Mouse (Mus musculus): ENCODE data around the gene Kif4. TPM values are rescaled to one million over a fixed set of nuclear protein-coding genes. Genes with fewer than 3 reads are reported as not detected.

Gene Kif4
- polyA plus RNA-seq, 1 experiment = 0.92 TPM

DNA sequence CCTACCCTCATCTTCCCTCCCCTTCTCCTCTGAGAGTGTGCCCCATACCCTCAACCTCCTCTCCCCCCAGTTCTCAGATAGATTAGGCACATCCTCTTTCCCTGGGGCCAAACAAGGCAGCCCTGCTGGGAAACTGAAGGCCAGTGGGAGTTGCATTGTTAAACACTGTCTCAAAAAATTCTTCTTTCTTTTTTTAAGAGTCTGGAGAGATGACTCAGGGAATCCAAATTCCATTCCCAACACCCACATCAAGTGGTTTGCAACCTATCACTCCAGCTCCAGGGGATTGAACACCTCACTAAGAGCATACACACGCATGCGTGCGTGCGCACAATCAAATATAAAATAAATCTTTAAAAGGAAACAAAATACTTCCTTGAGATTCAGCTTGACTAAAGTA lies 71.2 kb downstream of the Kif4 start:
- no peak for TF ChIP-seq TAL1 (IDR thresholded peaks at IDR 0.05; ENCODE audit: low read length)
- no peak for TF ChIP-seq GATA1 (IDR thresholded peaks at IDR 0.05; ENCODE audit: low read length)
- no peaks in the 10 kb centered on the region for H3K27me3 ChIP-seq (ENCODE audit: control insufficient read depth)
- H3K36me3 ChIP-seq (ENCODE audit: control insufficient read depth) = peaks cover 91% of the 10 kb centered on the region
- no peaks in the 10 kb centered on the region for H3K4me1 ChIP-seq (ENCODE audit: control insufficient read depth)
- no peaks in the 10 kb centered on the region for H3K9me3 ChIP-seq (ENCODE audit: control insufficient read depth, low read length)
- H3K4me3 ChIP-seq (replicated peaks) = no peak overlapping the region

DNA sequence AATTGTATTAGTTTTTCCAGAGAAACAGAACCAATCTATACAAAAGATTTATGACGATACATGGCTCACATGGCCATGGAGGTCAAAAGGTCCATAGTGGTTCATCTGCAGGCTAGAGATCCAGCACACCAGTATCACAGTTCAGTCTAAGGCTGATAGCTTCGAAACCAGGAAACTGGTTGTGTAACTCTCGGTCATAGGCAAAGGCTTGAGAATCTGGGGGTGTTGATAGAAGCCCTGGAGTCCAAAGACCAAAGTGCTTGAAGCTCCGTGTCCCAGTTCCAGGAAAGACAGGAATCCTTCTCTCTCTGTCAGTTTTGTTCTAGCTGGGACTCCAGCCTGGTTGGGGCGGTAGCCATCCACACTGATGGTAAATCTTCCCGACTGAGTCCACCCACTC lies 82.5 kb downstream of the Kif4 start:
- H3K36me3 ChIP-seq (ENCODE audit: control insufficient read depth) = peaks cover 92% of the 10 kb centered on the region

DNA sequence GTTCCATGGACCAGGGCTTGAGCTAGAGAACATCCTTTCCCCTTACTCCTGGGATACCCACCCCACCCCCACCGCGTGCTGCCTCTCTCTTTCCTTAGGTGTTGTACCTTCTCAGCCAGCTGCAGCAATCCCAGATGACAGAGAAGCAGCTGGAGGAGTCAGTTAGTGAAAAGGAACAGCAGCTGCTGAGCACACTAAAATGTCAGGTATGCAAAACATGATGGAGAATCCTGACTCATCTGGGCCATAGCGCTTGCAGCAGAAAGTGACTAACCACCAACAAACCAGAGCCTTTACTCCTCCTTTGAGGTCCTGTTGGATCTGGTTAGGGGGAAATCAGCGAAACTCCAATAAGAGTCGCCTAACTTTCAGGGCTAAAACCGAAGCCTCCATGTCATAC lies 90.6 kb downstream of the Kif4 start:
- Histone ChIP-seq H3K36me3 (ENCODE audit: control insufficient read depth) (peaks cover 98% of the 10 kb centered on the region), H3K4me3 (replicated peaks) (no peak overlapping the region), H3K9me3 (ENCODE audit: control insufficient read depth, low read length) (no peaks in the 10 kb centered on the region), H3K27me3 (ENCODE audit: control insufficient read depth) (no peaks in the 10 kb centered on the region), H3K4me1 (ENCODE audit: control insufficient read depth) (no peaks in the 10 kb centered on the region)
- TF ChIP-seq TAL1 (IDR thresholded peaks at IDR 0.05; ENCODE audit: low read length) (no peak), GATA1 (IDR thresholded peaks at IDR 0.05; ENCODE audit: low read length) (no peak)

More for the DNA sequence above, 82.5 kb downstream of the Kif4 start:
- no peak overlapping the region for H3K4me3 ChIP-seq (replicated peaks)
- H3K4me1 ChIP-seq (ENCODE audit: control insufficient read depth) = no peaks in the 10 kb centered on the region
- no peaks in the 10 kb centered on the region for H3K9me3 ChIP-seq (ENCODE audit: control insufficient read depth, low read length)
- no peak for TF ChIP-seq GATA1 (IDR thresholded peaks at IDR 0.05; ENCODE audit: low read length)
- no peak for TF ChIP-seq TAL1 (IDR thresholded peaks at IDR 0.05; ENCODE audit: low read length)
- no peaks in the 10 kb centered on the region for H3K27me3 ChIP-seq (ENCODE audit: control insufficient read depth)

DNA sequence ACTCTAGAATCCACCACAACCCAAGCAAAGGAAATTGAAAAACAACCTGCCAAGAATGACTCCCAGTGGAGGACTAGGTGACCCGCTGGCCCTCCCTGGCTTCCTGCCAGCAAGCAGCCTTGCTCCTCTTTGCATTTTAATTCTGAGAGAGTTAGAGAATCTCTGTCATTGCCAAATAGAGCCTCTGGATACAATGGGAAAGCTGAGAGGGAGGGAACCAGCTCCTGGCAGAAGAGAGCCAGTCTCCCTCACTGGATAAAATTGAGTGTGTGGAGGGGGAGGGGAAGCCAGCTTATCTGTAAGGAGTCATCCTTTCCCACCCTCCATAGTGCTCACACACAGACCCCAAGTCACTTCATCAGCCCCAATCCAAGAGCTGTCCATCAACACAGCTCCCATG lies 103.4 kb downstream of the Kif4 start:
- no peak overlapping the region for H3K4me3 ChIP-seq (replicated peaks)
- H3K36me3 ChIP-seq (ENCODE audit: control insufficient read depth) = peaks cover 40% of the 10 kb centered on the region
- H3K4me1 ChIP-seq (ENCODE audit: control insufficient read depth) = no peaks in the 10 kb centered on the region
- H3K9me3 ChIP-seq (ENCODE audit: control insufficient read depth, low read length) = no peaks in the 10 kb centered on the region
- H3K27me3 ChIP-seq (ENCODE audit: control insufficient read depth) = peaks cover 25% of the 10 kb centered on the region
- TF ChIP-seq TAL1 (IDR thresholded peaks at IDR 0.05; ENCODE audit: low read length) (no peak), GATA1 (IDR thresholded peaks at IDR 0.05; ENCODE audit: low read length) (no peak)

DNA sequence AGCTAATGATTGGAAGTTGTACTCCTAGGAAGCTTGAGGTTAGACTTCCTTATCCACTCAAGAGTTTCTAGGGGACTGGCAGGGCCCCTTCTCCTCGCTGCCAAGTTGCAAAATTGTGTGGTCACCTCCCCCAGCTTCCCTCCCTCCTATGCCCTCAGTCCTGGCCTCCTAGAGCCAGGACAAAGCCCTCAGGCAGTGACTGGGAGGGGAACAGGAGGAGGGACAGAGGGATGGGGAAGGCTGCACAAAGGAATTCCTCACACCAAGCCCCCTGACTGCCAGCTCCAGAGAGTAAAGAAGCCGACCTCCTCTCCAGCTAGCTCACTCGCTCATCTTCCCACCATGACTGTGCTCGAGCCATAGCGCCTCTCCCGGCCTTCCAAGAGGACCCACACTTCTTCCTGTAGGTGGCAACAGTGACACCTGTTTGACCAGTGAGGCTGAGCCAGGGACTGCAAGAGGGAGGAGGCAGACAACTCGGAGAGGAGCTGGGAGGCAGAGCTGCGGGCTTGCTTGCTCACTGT lies 104.2 kb downstream of the Kif4 start, which contains the start of gene Gdpd2:
Gdpd2 (plus strand) TSS at position 209 of the 524 bp plus-strand sequence.
- H3K27me3 ChIP-seq (ENCODE audit: control insufficient read depth) = peaks cover 25% of the 10 kb centered on the region
- TF ChIP-seq TAL1 (IDR thresholded peaks at IDR 0.05; ENCODE audit: low read length) (no peak), GATA1 (IDR thresholded peaks at IDR 0.05; ENCODE audit: low read length) (no peak)
- H3K36me3 ChIP-seq (ENCODE audit: control insufficient read depth) = peaks cover 33% of the 10 kb centered on the region
- no peaks in the 10 kb centered on the region for H3K9me3 ChIP-seq (ENCODE audit: control insufficient read depth, low read length)
- no peak within 1 kb of the TSS for H3K4me3 ChIP-seq (replicated peaks)
- H3K4me1 ChIP-seq (ENCODE audit: control insufficient read depth) = no peaks in the 10 kb centered on the region

DNA sequence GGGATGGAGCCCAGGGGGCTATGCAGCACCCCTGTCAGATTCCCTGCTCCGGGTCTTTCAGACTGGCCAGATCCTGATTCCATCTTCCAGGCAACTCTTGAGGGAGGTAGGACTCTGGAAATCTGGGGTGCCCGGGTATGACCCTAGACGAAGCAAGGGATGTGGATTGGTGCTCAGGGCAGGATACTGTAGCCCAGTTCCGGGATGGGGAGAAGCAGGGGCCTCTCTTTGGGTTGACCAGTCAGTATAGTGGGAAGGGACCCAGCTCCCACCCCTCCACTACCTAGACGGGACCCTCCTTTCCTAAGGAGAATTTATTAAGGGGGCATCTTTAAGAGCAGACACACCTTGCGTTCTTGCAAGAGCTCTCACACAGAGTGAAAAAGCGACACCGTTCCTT lies 104.7 kb downstream of the Kif4 start:
- TF ChIP-seq TAL1 (IDR thresholded peaks at IDR 0.05; ENCODE audit: low read length) (no peak), GATA1 (IDR thresholded peaks at IDR 0.05; ENCODE audit: low read length) (no peak)
- Histone ChIP-seq H3K36me3 (ENCODE audit: control insufficient read depth) (peaks cover 28% of the 10 kb centered on the region), H3K9me3 (ENCODE audit: control insufficient read depth, low read length) (no peaks in the 10 kb centered on the region), H3K27me3 (ENCODE audit: control insufficient read depth) (peaks cover 25% of the 10 kb centered on the region), H3K4me3 (replicated peaks) (no peak overlapping the region), H3K4me1 (ENCODE audit: control insufficient read depth) (no peaks in the 10 kb centered on the region)

DNA sequence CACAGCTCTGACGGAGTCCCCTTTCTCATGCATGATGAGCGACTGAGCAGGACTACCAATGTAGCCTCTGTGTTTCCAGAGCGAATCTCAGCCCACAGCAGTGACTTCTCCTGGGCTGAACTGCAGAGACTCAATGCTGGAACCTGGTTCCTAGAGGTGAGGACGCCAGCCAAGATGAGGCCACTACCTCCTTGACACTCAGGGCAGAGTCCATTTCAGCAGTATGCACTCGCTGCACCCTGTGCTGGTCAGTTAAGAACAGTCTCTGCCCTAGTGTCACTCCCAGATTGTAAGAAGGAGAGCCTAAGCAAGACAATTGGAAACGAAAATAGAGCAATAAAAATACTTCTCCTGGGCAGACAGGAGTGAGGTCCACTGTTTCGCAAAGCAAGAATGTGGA lies 108.8 kb downstream of the Kif4 start:
- Histone ChIP-seq H3K9me3 (ENCODE audit: control insufficient read depth, low read length) (no peaks in the 10 kb centered on the region), H3K27me3 (ENCODE audit: control insufficient read depth) (peaks cover 36% of the 10 kb centered on the region), H3K4me3 (replicated peaks) (no peak overlapping the region), H3K4me1 (ENCODE audit: control insufficient read depth) (no peaks in the 10 kb centered on the region), H3K36me3 (ENCODE audit: control insufficient read depth) (no peaks in the 10 kb centered on the region)
- TF ChIP-seq GATA1 (IDR thresholded peaks at IDR 0.05; ENCODE audit: low read length) = no peak
- no peak for TF ChIP-seq TAL1 (IDR thresholded peaks at IDR 0.05; ENCODE audit: low read length)

DNA sequence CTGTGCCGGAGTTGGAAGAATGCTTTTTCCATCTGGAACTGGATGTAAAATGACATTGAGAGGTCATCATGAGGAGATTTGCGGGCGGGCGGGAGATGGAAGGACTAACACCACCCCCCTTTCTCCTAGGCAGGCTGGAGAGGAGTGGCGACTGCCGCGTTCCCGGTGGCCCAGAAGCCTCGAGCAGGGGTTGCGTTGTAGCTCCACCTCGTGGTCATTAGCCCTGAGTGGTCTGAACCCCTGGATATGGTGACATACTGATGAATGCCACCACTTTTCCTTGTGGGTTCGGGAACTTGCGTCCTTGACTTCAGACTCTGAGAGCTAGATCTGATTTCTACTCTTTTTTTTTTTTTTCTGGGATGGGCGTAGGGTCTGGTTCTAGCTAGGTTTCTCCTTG lies 113.4 kb downstream of the Kif4 start:
- H3K36me3 ChIP-seq (ENCODE audit: control insufficient read depth) = no peaks in the 10 kb centered on the region
- TF ChIP-seq GATA1 (IDR thresholded peaks at IDR 0.05; ENCODE audit: low read length) = no peak
- no peak for TF ChIP-seq TAL1 (IDR thresholded peaks at IDR 0.05; ENCODE audit: low read length)
- no peak overlapping the region for H3K4me3 ChIP-seq (replicated peaks)
- H3K27me3 ChIP-seq (ENCODE audit: control insufficient read depth) = peaks cover 31% of the 10 kb centered on the region
- H3K9me3 ChIP-seq (ENCODE audit: control insufficient read depth, low read length) = no peaks in the 10 kb centered on the region; the same call in 1 of the 2 replicates
- H3K4me1 ChIP-seq (ENCODE audit: control insufficient read depth) = no peaks in the 10 kb centered on the region

DNA sequence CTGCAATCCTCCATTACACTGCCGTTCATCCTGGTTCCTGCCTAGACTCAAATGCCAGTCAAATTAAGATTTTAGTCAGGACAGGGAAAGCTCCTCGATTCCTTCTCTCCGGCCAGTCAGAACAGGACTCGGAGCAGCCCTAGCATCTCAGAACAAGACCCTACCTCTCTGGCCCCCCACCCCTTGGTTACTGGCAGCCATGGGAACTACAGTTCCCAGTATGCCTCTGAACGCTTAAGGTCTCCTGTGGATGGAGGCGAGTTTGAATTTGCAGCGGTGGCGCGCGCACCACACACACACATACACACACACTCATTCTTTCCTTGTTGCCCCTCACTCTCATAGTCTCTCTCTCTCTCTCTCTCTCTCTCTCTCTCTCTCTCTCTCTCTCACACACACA lies 113.9 kb downstream of the Kif4 start:
- TF ChIP-seq TAL1 (IDR thresholded peaks at IDR 0.05; ENCODE audit: low read length) (no peak), GATA1 (IDR thresholded peaks at IDR 0.05; ENCODE audit: low read length) (no peak)
- H3K4me1 ChIP-seq (ENCODE audit: control insufficient read depth) = no peaks in the 10 kb centered on the region
- no peaks in the 10 kb centered on the region for H3K36me3 ChIP-seq (ENCODE audit: control insufficient read depth)
- no peaks in the 10 kb centered on the region; the same call in 1 of the 2 replicates for H3K9me3 ChIP-seq (ENCODE audit: control insufficient read depth, low read length)
- peaks cover 31% of the 10 kb centered on the region for H3K27me3 ChIP-seq (ENCODE audit: control insufficient read depth)
- no peak overlapping the region for H3K4me3 ChIP-seq (replicated peaks)

DNA sequence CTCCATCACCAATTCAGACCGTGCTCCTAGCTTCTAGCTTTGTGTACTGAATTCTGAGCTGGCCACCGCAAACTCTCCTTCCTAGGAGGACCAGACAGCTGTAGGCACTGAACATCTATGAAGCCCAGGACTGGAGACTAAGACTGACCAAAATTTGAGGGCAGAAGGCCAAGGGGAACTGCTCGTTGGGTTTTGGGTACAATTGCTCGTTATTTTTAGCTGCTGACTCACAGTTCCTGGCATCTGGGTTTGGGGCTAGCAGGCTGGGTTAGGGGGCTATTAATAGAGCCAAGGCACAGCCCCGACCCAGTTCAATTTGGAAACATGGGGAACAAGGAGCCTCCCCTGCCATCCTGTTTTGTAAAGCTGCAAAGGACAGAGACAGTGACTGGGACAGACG lies 115.2 kb downstream of the Kif4 start:
- H3K9me3 ChIP-seq (ENCODE audit: control insufficient read depth, low read length) = no peaks in the 10 kb centered on the region; the same call in 1 of the 2 replicates
- no peaks in the 10 kb centered on the region for H3K4me1 ChIP-seq (ENCODE audit: control insufficient read depth)
- TF ChIP-seq TAL1 (IDR thresholded peaks at IDR 0.05; ENCODE audit: low read length) (no peak), GATA1 (IDR thresholded peaks at IDR 0.05; ENCODE audit: low read length) (no peak)
- H3K27me3 ChIP-seq (ENCODE audit: control insufficient read depth) = peaks cover 28% of the 10 kb centered on the region
- no peak overlapping the region for H3K4me3 ChIP-seq (replicated peaks)
- no peaks in the 10 kb centered on the region for H3K36me3 ChIP-seq (ENCODE audit: control insufficient read depth)

Measured in erythroblast, embryonic 14.5 days (primary cell).